Mouse (Mus musculus): ENCODE measurements around the gene Patz1.

DNA sequence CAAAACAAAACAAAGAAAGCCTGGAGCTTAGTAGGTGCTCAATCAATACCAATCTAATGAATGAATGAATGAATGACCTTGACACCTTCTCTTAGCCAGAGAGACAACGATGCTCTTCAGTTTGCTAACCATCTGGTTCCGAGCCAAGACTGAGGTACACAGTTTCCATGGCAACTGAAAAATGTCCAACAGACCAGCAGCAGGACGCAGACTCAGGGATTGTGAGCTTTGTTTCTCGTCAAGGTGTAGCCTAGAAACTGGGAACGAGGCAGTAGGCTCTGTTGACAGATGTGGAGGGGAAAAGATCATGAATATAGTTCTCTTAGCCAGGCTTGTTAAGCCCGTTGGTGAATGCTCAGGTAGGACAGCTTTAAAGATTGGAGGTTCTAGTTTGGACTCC, 1.5 kb upstream of the Patz1 start:
- TF ChIP-seq POLR2A (IDR thresholded peaks at IDR 0.05; ENCODE audit: control insufficient read depth, extremely low read depth, insufficient read depth, low read length, poor library complexity), result no peak
- no peak for TF ChIP-seq CTCF (IDR thresholded peaks at IDR 0.05; ENCODE audit: borderline replicate concordance, control insufficient read depth, extremely low read depth, insufficient read depth, low read length, poor library complexity)
